Mouse (Mus musculus) MEL (cell line): ENCODE measurements around the gene Lpgat1. TPM values are rescaled to one million over a fixed set of nuclear protein-coding genes. Genes with fewer than 3 reads are reported as not detected.

Experiments
- DNase-seq: peaks from one replicate; pipeline ENCODE4 v3.0.0; 2011; ENCODE audit warnings: low read depth, low spot score
- H3K27ac ChIP-seq: 2 replicates; pipeline ENCODE4 v1.5.1; 2012; ENCODE audit warnings: low read depth, mild to moderate bottlenecking, control low read depth, low read length, moderate library complexity; ENCODE audit not compliant: control insufficient read depth
- H3K27me3 ChIP-seq, 2 experiments: fragments of 150-350 bp in 1 of 2; sonication (generic) in 1 of 2; 2 replicates each; pipeline ENCODE4 v1.6.1; 2012; ENCODE audit warnings: low read length in 2 of 2, mild to moderate bottlenecking in 2 of 2, improper control_type of control experiment in 1 of 2, moderate library complexity in 1 of 2; ENCODE audit not compliant: insufficient read depth in 2 of 2, control insufficient read depth in 1 of 2
- H3K36me3 ChIP-seq, 2 experiments: 2 replicates each; pipeline ENCODE4 v1.6.1; 2012 to 2014; ENCODE audit warnings: low read length in 2 of 2, improper control_type of control experiment in 1 of 2, inconsistent platforms in 1 of 2, mild to moderate bottlenecking in 1 of 2; ENCODE audit not compliant: insufficient read depth in 2 of 2, control insufficient read depth in 1 of 2
- H3K4me1 ChIP-seq, 2 experiments: fragments of 150-350 bp in 1 of 2; sonication (generic) in 1 of 2; 2 replicates each; pipeline ENCODE4 v1.6.1; 2012; ENCODE audit warnings: low read length in 2 of 2, improper control_type of control experiment in 1 of 2, mild to moderate bottlenecking in 1 of 2; ENCODE audit not compliant: insufficient read depth in 2 of 2, control insufficient read depth in 1 of 2
- H3K4me3 ChIP-seq, 2 experiments: fragments of 150-350 bp in 1 of 2; sonication (generic) in 1 of 2; 2 replicates each; pipeline ENCODE4 v1.5.1; 2012; ENCODE audit warnings: low read depth in 2 of 2, low read length in 2 of 2, mild to moderate bottlenecking in 2 of 2, moderate library complexity in 2 of 2, control low read depth in 1 of 2, improper control_type of control experiment in 1 of 2; ENCODE audit not compliant: control insufficient read depth in 1 of 2, insufficient read depth in 1 of 2
- H3K79me2 ChIP-seq: 2 replicates; pipeline ENCODE4 v1.6.1; 2012; ENCODE audit warnings: mild to moderate bottlenecking, low read length, moderate library complexity; ENCODE audit not compliant: control insufficient read depth, poor library complexity, insufficient read depth
- H3K9ac ChIP-seq: 2 replicates; pipeline ENCODE4 v1.6.1; 2012; ENCODE audit warnings: low read depth, mild to moderate bottlenecking, control low read depth, low read length, moderate library complexity; ENCODE audit not compliant: control insufficient read depth, poor library complexity, severe bottlenecking
- H3K9me3 ChIP-seq: fragments of 150-350 bp; sonication (generic); replicated peaks from 2 replicates; pipeline ENCODE4 v1.6.1; 2012; ENCODE audit warnings: mild to moderate bottlenecking, low read length, improper control_type of control experiment, moderate library complexity; ENCODE audit not compliant: insufficient read depth
- BHLHE40 ChIP-seq: IDR thresholded peaks from 2 replicates; pipeline ENCODE4 v1.6.1; 2012; ENCODE audit warnings: low read depth, mild to moderate bottlenecking, inconsistent platforms, low read length, improper control_type of control experiment, borderline replicate concordance
- CHD1 ChIP-seq: IDR thresholded peaks from 2 replicates; pipeline ENCODE4 v1.6.1; 2012; ENCODE audit warnings: low read depth, mild to moderate bottlenecking, inconsistent platforms, low read length, improper control_type of control experiment
- CTCF ChIP-seq, 3 experiments: IDR thresholded peaks in 2 of 3; conservative IDR thresholded peaks in 1 of 3; 2 replicates each; pipeline ENCODE4 v1.5.1; 2011 to 2012; ENCODE audit warnings: low read length in 3 of 3, low read depth in 2 of 3, mild to moderate bottlenecking in 2 of 3, improper control_type of control experiment in 1 of 3, inconsistent platforms in 1 of 3, mixed read lengths in 1 of 3, moderate library complexity in 1 of 3; ENCODE audit not compliant: control insufficient read depth in 1 of 3, insufficient read depth in 1 of 3, poor library complexity in 1 of 3, severe bottlenecking in 1 of 3
- ELF1 ChIP-seq: IDR thresholded peaks from 2 replicates; pipeline ENCODE4 v1.6.1; 2014; ENCODE audit warnings: low read depth, mild to moderate bottlenecking, inconsistent platforms, low read length, improper control_type of control experiment, moderate library complexity
- EP300 ChIP-seq, 2 experiments: IDR thresholded peaks; 2 replicates each; pipeline ENCODE4 v1.6.1; 2011; ENCODE audit warnings: improper control_type of control experiment in 2 of 2, low read length in 2 of 2, low read depth in 1 of 2, mild to moderate bottlenecking in 1 of 2
- GABPA ChIP-seq: IDR thresholded peaks from 2 replicates; pipeline ENCODE4 v1.6.1; 2012; ENCODE audit warnings: low read depth, mild to moderate bottlenecking, inconsistent platforms, low read length, improper control_type of control experiment, moderate library complexity
- MAX ChIP-seq: IDR thresholded peaks from 2 replicates; pipeline ENCODE4 v1.6.1; 2011; ENCODE audit warnings: low read length, improper control_type of control experiment
- MAZ ChIP-seq: IDR thresholded peaks from 2 replicates; pipeline ENCODE4 v1.6.1; 2012; ENCODE audit warnings: low read depth, mild to moderate bottlenecking, inconsistent platforms, low read length, improper control_type of control experiment
- MXI1 ChIP-seq: IDR thresholded peaks from 2 replicates; pipeline ENCODE4 v1.6.1; 2011; ENCODE audit warnings: mild to moderate bottlenecking, low read depth, low read length, improper control_type of control experiment
- MYC ChIP-seq: IDR thresholded peaks from 2 replicates; pipeline ENCODE4 v1.6.1; 2011; ENCODE audit warnings: low read depth, mild to moderate bottlenecking, low read length, improper control_type of control experiment, moderate library complexity
- NELFE ChIP-seq: IDR thresholded peaks from 2 replicates; pipeline ENCODE4 v1.6.1; 2011; ENCODE audit warnings: low read depth, low read length, improper control_type of control experiment
- NRF1 ChIP-seq: IDR thresholded peaks from 2 replicates; pipeline ENCODE4 v1.6.1; 2014; ENCODE audit warnings: low read depth, mild to moderate bottlenecking, inconsistent platforms, low read length, improper control_type of control experiment, moderate library complexity; ENCODE audit not compliant: poor library complexity, insufficient read depth, severe bottlenecking
- RAD21 ChIP-seq: IDR thresholded peaks from 2 replicates; pipeline ENCODE4 v1.6.1; 2011; ENCODE audit warnings: mild to moderate bottlenecking, low read depth, low read length, improper control_type of control experiment
- RCOR1 ChIP-seq: IDR thresholded peaks from 2 replicates; pipeline ENCODE4 v1.6.1; 2012; ENCODE audit warnings: low read depth, mild to moderate bottlenecking, inconsistent platforms, low read length, improper control_type of control experiment
- TAL1 ChIP-seq: IDR thresholded peaks from 2 replicates; pipeline ENCODE4 v1.6.1; 2012; ENCODE audit warnings: mild to moderate bottlenecking, inconsistent platforms, low read length, moderate library complexity, mixed read lengths
- TCF12 ChIP-seq: IDR thresholded peaks from 2 replicates; pipeline ENCODE4 v1.6.1; 2014; ENCODE audit warnings: low read depth, mild to moderate bottlenecking, inconsistent platforms, low read length, improper control_type of control experiment, moderate library complexity
- UBTF ChIP-seq: IDR thresholded peaks from 2 replicates; pipeline ENCODE4 v1.6.1; 2012; ENCODE audit warnings: low read depth, mild to moderate bottlenecking, inconsistent platforms, low read length, improper control_type of control experiment, moderate library complexity, borderline replicate concordance; ENCODE audit not compliant: insufficient read depth
- USF1 ChIP-seq: IDR thresholded peaks from 2 replicates; pipeline ENCODE4 v1.6.1; 2014; ENCODE audit warnings: low read depth, mild to moderate bottlenecking, inconsistent platforms, low read length, improper control_type of control experiment, moderate library complexity
- USF2 ChIP-seq, 2 experiments: IDR thresholded peaks; 2 replicates each; pipeline ENCODE4 v1.6.1; 2011 to 2012; ENCODE audit warnings: improper control_type of control experiment in 2 of 2, low read length in 2 of 2, borderline replicate concordance in 1 of 2, inconsistent platforms in 1 of 2, low read depth in 1 of 2, mild to moderate bottlenecking in 1 of 2; ENCODE audit not compliant: insufficient read depth in 1 of 2
- ZC3H11A ChIP-seq: IDR thresholded peaks from 2 replicates; pipeline ENCODE4 v1.6.1; 2012; ENCODE audit warnings: low read depth, mild to moderate bottlenecking, inconsistent platforms, low read length, improper control_type of control experiment
- ZNF384 ChIP-seq: IDR thresholded peaks from 2 replicates; pipeline ENCODE4 v1.6.1; 2012; ENCODE audit warnings: low read depth, mild to moderate bottlenecking, inconsistent platforms, low read length, improper control_type of control experiment
- polyA plus RNA-seq, 2 experiments: library from polyadenylated mRNA; stranded (reverse) in 1 of 2; unstranded in 1 of 2; fragments of >175 nt in 1 of 2; fragments of >200 nt in 1 of 2; gene quantifications; 2 replicates each; pipeline versions ENCODE4 v1.2.1 to v1.2.4; 2012; ENCODE audit warnings: low replicate concordance in 2 of 2, low read depth in 1 of 2; ENCODE audit not compliant: insufficient read length in 2 of 2, insufficient read depth in 1 of 2, missing spikeins in 1 of 2
- total RNA-seq: library from RNA; depleted of rRNA; stranded (reverse); fragments of 300-350 nt; gene quantifications from 2 replicates; pipeline ENCODE4 v1.2.3, GENCODE M21; 2012

The Lpgat1 gene
- total and polyA plus RNA-seq, 3 experiments: not detected

- H3K9me3 ChIP-seq: no peaks in the 10 kb centered on the region
- H3K36me3 ChIP-seq: no peaks in the 10 kb centered on the region
- peaks cover 2 to 4% of the 10 kb centered on the region in 2 experiments for H3K27me3 ChIP-seq
- H3K4me1 ChIP-seq: no peaks in the 10 kb centered on the region
- H3K9ac ChIP-seq: no peak overlapping the region
- H3K4me3 ChIP-seq: no peak overlapping the region
- TF ChIP-seq BHLHE40 (no peak), ZNF384 (no peak), TCF12 (no peak), NRF1 (no peak), GABPA (no peak), UBTF (no peak), TAL1 (no peak), USF1 (no peak), MAZ (no peak), RAD21 (no peak), MXI1 (no peak)
- TF ChIP-seq, all 39 proteins: peak for 0
- no peak overlapping the region for H3K27ac ChIP-seq
- DNase-seq: peak; percentile 11
- no peaks in the 10 kb centered on the region for H3K79me2 ChIP-seq
Observed at GRCm38 (mm10) chr1:191712224-191712838, 5.3 kb upstream of the Lpgat1 start.

GRCm38 (mm10) chr1:191713813-191714212 lies 3.8 kb upstream of the Lpgat1 start:
- Histone ChIP-seq H3K4me1 (no peaks in the 10 kb centered on the region), H3K27ac (no peak overlapping the region), H3K4me3 (no peak overlapping the region), H3K9me3 (no peaks in the 10 kb centered on the region), H3K79me2 (no peaks in the 10 kb centered on the region)
- TF ChIP-seq ELF1 (no peak), MXI1 (no peak), EP300 (IDR thresholded peaks at IDR 0.05; ENCODE audit: low read depth in 1 of 2, low read length in 2 of 2) (no peak), RCOR1 (no peak), CHD1 (no peak), NELFE (no peak), ZNF384 (no peak), RAD21 (no peak), MYC (no peak), CTCF (IDR thresholded peaks at IDR 0.05 in 2 of 3, conservative IDR thresholded peaks at IDR 0.05 in 1 of 3; ENCODE audit: control insufficient read depth in 1 of 3, insufficient read depth in 1 of 3, low read depth in 2 of 3, low read length in 3 of 3, poor library complexity in 1 of 3, severe bottlenecking in 1 of 3) (no peak), MAX (no peak), ZC3H11A (no peak), USF2 (IDR thresholded peaks at IDR 0.05; ENCODE audit: borderline replicate concordance in 1 of 2, insufficient read depth in 1 of 2, low read depth in 1 of 2, low read length in 2 of 2) (no peak)
- TF ChIP-seq, all 39 proteins: peak for 0
- no peaks in the 10 kb centered on the region for H3K36me3 ChIP-seq
- no peak for DNase-seq
- H3K27me3 ChIP-seq: peaks cover 0 to under 1% of the 10 kb centered on the region in 2 experiments; a peak in 2 of 4 replicates
- H3K9ac ChIP-seq: no peak overlapping the region
